In the genomic region with DNA sequence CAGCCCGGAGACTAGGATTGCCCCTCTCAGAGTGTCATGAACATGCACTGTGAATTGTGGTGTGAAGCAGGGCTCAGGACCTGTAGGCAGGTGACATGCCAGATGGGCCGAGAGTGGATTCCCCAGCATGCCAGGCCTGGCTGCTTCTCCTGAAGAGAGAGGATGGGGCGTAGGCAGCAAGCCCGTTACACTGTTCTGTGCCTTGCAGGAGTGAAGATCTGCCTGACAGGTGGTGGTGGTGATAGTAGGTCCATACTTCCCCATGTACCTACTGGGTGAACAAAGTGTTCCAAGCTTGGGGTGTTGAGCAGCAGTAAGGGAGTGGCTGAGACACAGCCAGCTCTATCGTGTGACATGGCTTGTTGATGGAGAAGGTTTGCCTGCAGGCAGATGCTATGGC, we compare ENCODE assay signal across 19 mouse cellular contexts. TPM values are rescaled to one million over a fixed set of nuclear protein-coding genes. Genes with fewer than 3 reads are reported as not detected.
A peak's percentile ranks its signal among the peaks of the same experiment; 100 is the strongest.
DNase-seq lines count a peak whose midpoint lies in the region; TF ChIP-seq lines count a peak whose summit lies in the region.
"Had no signal": no experiment of that assay in that cellular context is flagged by ENCODE, and none has a peak within 500 bp of the region (broad histone marks: within the 10 kb centered on the region; RNA-seq: fewer than 3 reads in every experiment).

No protein-coding gene starts in this region.

- no peak for TF ChIP-seq CTCF in layer of hippocampus, adult 2 months (conservative IDR thresholded peaks at IDR 0.05)

- H3K4me3 ChIP-seq in layer of hippocampus, adult 2 months = no peak overlapping the region
- H3K4me3 ChIP-seq: embryonic facial prominence, embryonic 15.5 days; hindbrain, embryonic 15.5 days; intestine, embryonic 15.5 days; midbrain, embryonic 13.5 days had no signal

- H3K27ac ChIP-seq in layer of hippocampus, adult 2 months = peak overlapping the region; percentile 75
- H3K27ac ChIP-seq: embryonic facial prominence, embryonic 15.5 days; hindbrain, embryonic 15.5 days; intestine, embryonic 15.5 days; midbrain, embryonic 13.5 days had no signal

- DNase-seq in layer of hippocampus, adult 2 months (ENCODE audit: low spot score in 2 of 2) = peak in 1 of 2 experiments; percentile 50
- DNase-seq in layer of hippocampus, adult 9-10 months (ENCODE audit: low spot score) = no peak
- peak; percentile 93 for DNase-seq in cerebellum, adult 11-12 months
- peak; percentile 93 for DNase-seq in cerebellum, adult 9-10 months
- peak; percentile 50 for DNase-seq in right cerebral cortex, postnatal 36 days (ENCODE audit: low spot score in 2 of 2)
- no peak for DNase-seq in urinary bladder, postnatal 36 days (ENCODE audit: low spot score in 2 of 2)
- DNase-seq in retina, postnatal 1 day = no peak
- DNase-seq: heart, adult 11 months; heart, postnatal 36 days; kidney, postnatal 4 days; lung, adult 18-20 months; lung, postnatal 14 days; spleen, adult 18-20 months; thymus, postnatal 36 days had no signal

RNA-seq across cellular contexts. Expression of a gene that starts 7.3 kb away (rescaled TPM):
- total RNA-seq in layer of hippocampus, adult 2 months (2021) = 10 to 100 TPM; 51.5 to 52.0 TPM
- total RNA-seq: megakaryocyte, adult 5-6 weeks had no signal

Comparison
In these comparisons a context has a peak if more than half of its experiments do, and no peak if none do; other contexts are left out.
1. DNase-seq: peak in cerebellum, adult 11-12 months (single experiment), cerebellum, adult 9-10 months (single experiment) and right cerebral cortex, postnatal 36 days (2 of 2); none in layer of hippocampus, adult 9-10 months (single experiment), urinary bladder, postnatal 36 days (0 of 2) and retina, postnatal 1 day (single experiment).